Mouse (Mus musculus): ENCODE data around the gene Cpne6.

- no peak for TF ChIP-seq CTCF (IDR thresholded peaks at IDR 0.05 in 2 of 3, conservative IDR thresholded peaks at IDR 0.05 in 1 of 3; ENCODE audit: control insufficient read depth in 1 of 3, insufficient read depth in 1 of 3, low read depth in 2 of 3, low read length in 3 of 3, poor library complexity in 1 of 3, severe bottlenecking in 1 of 3)
- TF ChIP-seq EP300 (IDR thresholded peaks at IDR 0.05; ENCODE audit: low read depth in 1 of 2, low read length in 2 of 2) = no peak; a peak in 1 of 4 replicates
- TF ChIP-seq KAT2A (conservative IDR thresholded peaks at IDR 0.05; ENCODE audit: low read depth, low read length) = no peak
- no peak for TF ChIP-seq NRF1 (IDR thresholded peaks at IDR 0.05; ENCODE audit: insufficient read depth, low read depth, low read length, poor library complexity, severe bottlenecking)
- TF ChIP-seq SIN3A (IDR thresholded peaks at IDR 0.05; ENCODE audit: low read length) = peak; percentile 77
- TF ChIP-seq MAX (IDR thresholded peaks at IDR 0.05; ENCODE audit: low read length) = peak; percentile 54; the same call in 1 of the 2 replicates
- no peak for TF ChIP-seq MAFK (IDR thresholded peaks at IDR 0.05; ENCODE audit: borderline replicate concordance, low read depth, low read length)
- no peak; the same call in 1 of the 2 replicates for TF ChIP-seq HCFC1 (IDR thresholded peaks at IDR 0.05; ENCODE audit: low read depth, low read length)
- no peak for TF ChIP-seq POLR2AphosphoS5 (IDR thresholded peaks at IDR 0.05; ENCODE audit: borderline replicate concordance, low read depth, low read length)
- TF ChIP-seq E2F4 (IDR thresholded peaks at IDR 0.05; ENCODE audit: borderline replicate concordance, low read depth, low read length) = no peak
- TF ChIP-seq POLR2A (IDR thresholded peaks at IDR 0.05; ENCODE audit: control insufficient read depth in 1 of 2, insufficient read depth in 1 of 2, low read depth in 1 of 2, low read length in 2 of 2, poor library complexity in 1 of 2) = no peak
- no peak for TF ChIP-seq RCOR1 (IDR thresholded peaks at IDR 0.05; ENCODE audit: low read depth, low read length)
Observed at GRCm38 (mm10) chr14:55540787-55541321, 30.6 kb downstream of the Cpne6 start.
